Mouse (Mus musculus): ENCODE measurements around the gene Abca17. TPM values are rescaled to one million over a fixed set of nuclear protein-coding genes. Genes with fewer than 3 reads are reported as not detected.

Gene Abca17
- polyA plus RNA-seq, 1 experiment from 2014 or later = not detected

DNA sequence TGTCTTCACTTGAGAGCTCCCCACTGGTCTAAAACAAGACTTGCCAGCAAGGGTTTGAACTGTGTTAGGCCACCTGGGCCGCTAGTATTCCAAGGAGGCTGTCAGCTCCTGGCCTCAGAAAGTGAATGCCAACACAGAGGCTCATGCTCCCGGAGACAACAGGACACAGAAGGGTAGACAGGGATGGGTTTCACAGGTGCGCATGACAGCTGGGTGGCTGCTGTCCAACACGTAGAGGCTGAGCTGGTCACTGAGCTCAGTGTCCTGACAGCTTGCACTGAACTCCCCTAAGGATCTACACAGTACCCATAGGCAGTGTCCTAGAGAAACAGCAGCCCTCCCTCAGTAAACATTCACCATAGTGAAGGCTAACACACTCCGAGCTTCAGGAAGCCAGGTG lies 127.4 kb downstream of the Abca17 start:
- DNase-seq (ENCODE audit: low spot score) = no peak
- Histone ChIP-seq H3K27me3 (ENCODE audit: control insufficient read depth, insufficient read depth, low read length) (no peaks in the 10 kb centered on the region), H3K36me3 (ENCODE audit: control insufficient read depth, insufficient read depth, low read length) (peaks cover 42% of the 10 kb centered on the region), H3K9me3 (ENCODE audit: control insufficient read depth, low read length) (no peaks in the 10 kb centered on the region), H3K27ac (replicated peaks; ENCODE audit: low read depth, low read length) (no peak overlapping the region), H3K4me3 (ENCODE audit: low read depth, low read length) (no peak overlapping the region), H3K9ac (ENCODE audit: low read length) (no peak overlapping the region), H3K4me1 (ENCODE audit: control insufficient read depth, insufficient read depth, low read length) (peaks cover 8% of the 10 kb centered on the region), H3K4me2 (ENCODE audit: low read depth, severe bottlenecking) (no peak overlapping the region)
- 92% methylated on average over 5 of the region's 5 CpGs for WGBS
- no peak for ATAC-seq (ENCODE audit: insufficient number of reproducible peaks, low FRiP score, low TSS enrichment, low read depth)

DNA sequence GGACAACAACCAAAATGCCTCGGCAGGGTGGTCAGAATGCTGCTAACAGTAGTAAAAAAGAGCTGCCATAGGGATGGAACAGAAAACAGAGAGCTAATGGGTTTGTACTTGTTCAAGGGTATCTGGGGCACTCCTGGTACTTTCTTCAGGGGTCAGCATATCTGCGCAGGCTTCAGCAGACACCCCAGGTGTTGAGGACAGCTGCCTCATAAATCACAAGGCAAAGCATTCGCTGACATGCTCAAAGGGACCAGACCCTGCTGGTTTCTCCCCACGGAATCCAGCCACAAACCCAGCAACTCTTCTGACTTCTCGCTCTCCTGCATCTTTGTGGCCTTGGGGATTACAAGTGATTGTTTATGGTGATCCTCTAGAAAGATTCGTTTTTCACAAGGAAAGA lies 128.2 kb downstream of the Abca17 start:
- peaks cover 34% of the 10 kb centered on the region for H3K36me3 ChIP-seq (ENCODE audit: control insufficient read depth, insufficient read depth, low read length)
- no peak for DNase-seq (ENCODE audit: low spot score)
- H3K4me2 ChIP-seq (ENCODE audit: low read depth, severe bottlenecking) = no peak overlapping the region
- no peak for ATAC-seq (ENCODE audit: insufficient number of reproducible peaks, low FRiP score, low TSS enrichment, low read depth)
- no peak overlapping the region for H3K27ac ChIP-seq (replicated peaks; ENCODE audit: low read depth, low read length)
- no peaks in the 10 kb centered on the region for H3K27me3 ChIP-seq (ENCODE audit: control insufficient read depth, insufficient read depth, low read length)
- H3K4me1 ChIP-seq (ENCODE audit: control insufficient read depth, insufficient read depth, low read length) = peaks cover 8% of the 10 kb centered on the region
- WGBS = 70% methylated on average over 6 of the region's 6 CpGs
- no peak overlapping the region for H3K4me3 ChIP-seq (ENCODE audit: low read depth, low read length)
- no peaks in the 10 kb centered on the region for H3K9me3 ChIP-seq (ENCODE audit: control insufficient read depth, low read length)
- H3K9ac ChIP-seq (ENCODE audit: low read length) = no peak overlapping the region

DNA sequence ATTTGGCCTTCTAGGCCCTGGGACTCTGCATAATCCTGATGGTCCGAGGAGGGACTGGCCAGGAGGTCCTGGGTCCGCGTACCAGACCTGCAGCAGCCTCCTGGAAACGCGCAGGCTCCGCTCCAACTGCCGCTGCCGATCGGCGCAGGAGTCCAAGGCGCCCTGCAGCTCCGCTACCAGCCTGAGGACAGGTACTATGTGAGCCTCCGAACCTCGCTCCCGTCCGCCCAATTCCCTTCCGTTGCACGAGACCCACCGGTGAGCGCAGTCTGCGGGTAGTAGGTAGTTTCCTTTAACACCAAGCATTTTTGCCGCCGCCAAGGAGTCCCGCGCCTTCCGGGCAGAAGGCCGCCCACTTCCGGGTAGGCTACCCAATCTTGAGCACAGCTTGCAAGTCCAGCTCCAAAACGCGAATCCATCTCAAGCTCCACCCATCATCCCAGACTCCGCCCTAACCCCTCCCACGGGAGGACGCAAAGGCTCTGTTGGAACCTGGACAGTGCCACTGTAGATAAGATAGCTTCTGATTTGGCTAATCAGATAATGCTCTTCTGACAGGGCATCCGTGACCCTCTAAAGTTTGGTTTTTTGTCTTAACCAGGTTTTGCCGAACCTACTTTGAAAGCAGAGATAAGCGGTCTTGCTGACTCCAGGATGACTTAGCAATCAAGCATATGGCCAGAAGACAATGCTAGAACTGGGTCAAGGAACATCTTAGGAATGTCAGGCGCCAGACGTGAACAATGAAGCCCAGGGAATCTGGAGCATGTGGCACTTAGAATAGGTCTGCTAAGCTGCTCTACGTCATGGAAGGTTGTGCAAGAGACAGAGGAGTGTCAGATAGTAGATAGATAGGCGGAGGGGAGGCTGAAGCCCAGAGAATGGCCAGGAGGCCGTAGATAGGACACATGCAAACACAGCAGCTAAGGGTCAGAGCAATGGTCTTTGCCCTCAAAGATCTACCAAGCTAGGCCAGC lies 130.1 kb downstream of the Abca17 start, which contains the start of gene Tedc2:
Tedc2 (minus strand) TSS at position 417 of the 977 bp plus-strand sequence.
- Histone ChIP-seq H3K9me3 (ENCODE audit: control insufficient read depth, low read length) (no peaks in the 10 kb centered on the region), H3K27me3 (ENCODE audit: control insufficient read depth, insufficient read depth, low read length) (no peaks in the 10 kb centered on the region), H3K27ac (replicated peaks; ENCODE audit: low read depth, low read length) (no peak within 1 kb of the TSS), H3K4me1 (ENCODE audit: control insufficient read depth, insufficient read depth, low read length) (peaks cover 8% of the 10 kb centered on the region), H3K4me3 (ENCODE audit: low read depth, low read length) (peak within 1 kb of the TSS; percentile 79), H3K4me2 (ENCODE audit: low read depth, severe bottlenecking) (peak within 1 kb of the TSS; percentile 91), H3K36me3 (ENCODE audit: control insufficient read depth, insufficient read depth, low read length) (peaks cover 37% of the 10 kb centered on the region), H3K9ac (ENCODE audit: low read length) (peak within 1 kb of the TSS; percentile 76)
- peak; percentile 92 for DNase-seq (ENCODE audit: low spot score)
- peak; percentile 88 for ATAC-seq (ENCODE audit: insufficient number of reproducible peaks, low FRiP score, low TSS enrichment, low read depth)
- WGBS = 6% methylated on average over 41 of the region's 41 CpGs

DNA sequence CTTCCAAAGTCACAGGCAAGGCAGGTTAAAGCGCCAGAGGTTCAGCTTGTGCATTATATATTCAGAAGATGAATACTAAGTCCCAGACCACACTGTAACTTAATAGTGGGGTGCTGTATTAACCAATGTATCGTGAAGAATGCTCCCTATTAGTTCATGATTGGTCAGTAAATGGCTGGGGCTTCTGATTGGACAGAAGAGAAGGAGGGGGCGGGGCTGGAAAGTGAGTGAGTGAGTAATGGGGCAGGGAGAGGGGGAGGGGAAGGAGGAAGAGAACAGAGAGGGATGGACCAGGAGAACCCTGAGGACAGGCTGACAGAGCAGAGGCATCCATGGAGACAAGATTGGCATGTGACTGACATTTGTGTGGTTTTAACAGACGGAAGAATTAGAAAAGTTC lies 134.0 kb downstream of the Abca17 start:
- no peak overlapping the region for H3K9ac ChIP-seq (ENCODE audit: low read length)
- 69% methylated on average over 4 of the region's 4 CpGs for WGBS
- peaks cover 8% of the 10 kb centered on the region for H3K4me1 ChIP-seq (ENCODE audit: control insufficient read depth, insufficient read depth, low read length)
- no peak for ATAC-seq (ENCODE audit: insufficient number of reproducible peaks, low FRiP score, low TSS enrichment, low read depth)
- H3K27ac ChIP-seq (replicated peaks; ENCODE audit: low read depth, low read length) = no peak overlapping the region
- no peak overlapping the region for H3K4me3 ChIP-seq (ENCODE audit: low read depth, low read length)
- H3K4me2 ChIP-seq (ENCODE audit: low read depth, severe bottlenecking) = no peak overlapping the region
- H3K9me3 ChIP-seq (ENCODE audit: control insufficient read depth, low read length) = no peaks in the 10 kb centered on the region
- no peaks in the 10 kb centered on the region for H3K27me3 ChIP-seq (ENCODE audit: control insufficient read depth, insufficient read depth, low read length)
- DNase-seq (ENCODE audit: low spot score) = no peak
- H3K36me3 ChIP-seq (ENCODE audit: control insufficient read depth, insufficient read depth, low read length) = peaks cover 8% of the 10 kb centered on the region; the same call in 1 of the 2 replicates

Small RNA genes lying within 50 kb of the gene (microRNA-seq; reads per million reads assigned to microRNA genes)
- not detected for gene Gm24427
- 1.5 reads per million for gene Mir5134
- not detected for gene Mir6965

Other genes with a start within 250 kb of the Abca17 start
- 35.5 and 36.5 TPM in 2 replicates for gene Pdpk1, start 200.1 kb downstream of the Abca17 start, polyA plus RNA-seq (2014; fragmentation: Nextera tagmentation; extraction: Ambion mirVana)
- 32.6 and 37.8 TPM in 2 replicates for gene Amdhd2, start 187.3 kb downstream of the Abca17 start, polyA plus RNA-seq (2014; fragmentation: Nextera tagmentation; extraction: Ambion mirVana)
- gene Atp6v0c, start 181.4 kb downstream of the Abca17 start, polyA plus RNA-seq (2014; fragmentation: Nextera tagmentation; extraction: Ambion mirVana) = 391 and 434 TPM in 2 replicates
- gene Tbc1d24, start 145.5 kb downstream of the Abca17 start, polyA plus RNA-seq (2014; fragmentation: Nextera tagmentation; extraction: Ambion mirVana) = 5.0 and 5.2 TPM in 2 replicates
- gene Ntn3, start 141.5 kb downstream of the Abca17 start, polyA plus RNA-seq (2014; fragmentation: Nextera tagmentation; extraction: Ambion mirVana) = 9.2 and 9.5 TPM in 2 replicates
- gene Tedc2, start 130.2 kb downstream of the Abca17 start, polyA plus RNA-seq (2014; fragmentation: Nextera tagmentation; extraction: Ambion mirVana) = 21.9 and 23.4 TPM in 2 replicates
- 103 and 108 TPM in 2 replicates for gene Ccnf, start 99.6 kb downstream of the Abca17 start, polyA plus RNA-seq (2014; fragmentation: Nextera tagmentation; extraction: Ambion mirVana)
- gene Abca3, start 882 bp upstream of the Abca17 start, polyA plus RNA-seq (2014; fragmentation: Nextera tagmentation; extraction: Ambion mirVana) = 3.0 and 4.0 TPM in 2 replicates
- 409 and 410 TPM in 2 replicates for gene Rnps1, start 63.5 kb upstream of the Abca17 start, polyA plus RNA-seq (2014; fragmentation: Nextera tagmentation; extraction: Ambion mirVana)
- gene Eci1, start 75.6 kb upstream of the Abca17 start, polyA plus RNA-seq (2014; fragmentation: Nextera tagmentation; extraction: Ambion mirVana) = 90.0 and 91.7 TPM in 2 replicates
- 1.7 and 2.4 TPM in 2 replicates for gene Dnase1l2, start 92.0 kb upstream of the Abca17 start, polyA plus RNA-seq (2014; fragmentation: Nextera tagmentation; extraction: Ambion mirVana)
- gene E4f1, start 119.2 kb upstream of the Abca17 start, polyA plus RNA-seq (2014; fragmentation: Nextera tagmentation; extraction: Ambion mirVana) = 23.9 and 26.3 TPM in 2 replicates
- gene Pgp, start 119.3 kb upstream of the Abca17 start, polyA plus RNA-seq (2014; fragmentation: Nextera tagmentation; extraction: Ambion mirVana) = 64.1 and 67.3 TPM in 2 replicates
- gene Bricd5, start 122.8 kb upstream of the Abca17 start, polyA plus RNA-seq (2014; fragmentation: Nextera tagmentation; extraction: Ambion mirVana) = 0.21 and 0.51 TPM in 2 replicates
- gene Mlst8, start 128.0 kb upstream of the Abca17 start, polyA plus RNA-seq (2014; fragmentation: Nextera tagmentation; extraction: Ambion mirVana) = 30.3 and 36.2 TPM in 2 replicates
- gene Caskin1, start 137.5 kb upstream of the Abca17 start, polyA plus RNA-seq (2014; fragmentation: Nextera tagmentation; extraction: Ambion mirVana) = 2.3 and 2.5 TPM in 2 replicates
- 89.3 and 102 TPM in 2 replicates for gene Traf7, start 176.9 kb upstream of the Abca17 start, polyA plus RNA-seq (2014; fragmentation: Nextera tagmentation; extraction: Ambion mirVana)
- 1.8 and 3.1 TPM in 2 replicates for gene Rab26, start 183.1 kb upstream of the Abca17 start, polyA plus RNA-seq (2014; fragmentation: Nextera tagmentation; extraction: Ambion mirVana)
- gene Pkd1, start 198.8 kb upstream of the Abca17 start, polyA plus RNA-seq (2014; fragmentation: Nextera tagmentation; extraction: Ambion mirVana) = 20.8 and 22.5 TPM in 2 replicates